ENCODE assay signal across 7 mouse cellular contexts in the genomic region with DNA sequence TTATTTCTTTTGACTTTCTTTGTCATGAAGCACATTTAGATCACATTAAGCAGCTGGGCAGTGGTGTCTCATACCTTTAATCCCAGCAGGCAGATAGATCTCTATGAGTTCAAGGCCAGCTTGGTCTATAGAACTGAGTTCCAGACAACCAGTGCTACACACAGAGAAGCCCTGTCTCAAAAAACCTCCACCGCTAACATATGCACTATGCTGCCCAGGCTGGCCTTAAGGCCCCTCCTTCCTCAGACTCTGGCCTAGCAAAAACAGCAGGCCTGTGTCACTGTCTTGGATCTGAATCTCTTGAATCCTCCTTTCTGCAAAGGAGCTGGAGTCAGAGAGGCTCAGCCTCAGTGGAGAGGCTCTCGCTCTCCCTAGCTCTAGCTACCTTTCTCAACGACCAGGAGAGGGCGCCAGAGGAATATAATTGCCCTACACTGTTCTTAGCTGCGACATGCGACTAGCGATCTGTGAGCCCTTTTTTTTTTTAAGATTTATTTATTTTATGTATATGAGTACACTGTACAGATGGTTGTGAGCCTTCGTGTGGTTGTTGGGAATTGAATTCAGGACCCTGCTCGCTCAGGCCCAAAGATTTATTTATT. TPM values are rescaled to one million over a fixed set of nuclear protein-coding genes. Genes with fewer than 3 reads are reported as not detected.
DNase-seq lines count a peak whose midpoint lies in the region; ATAC-seq and TF ChIP-seq lines count a peak whose summit lies in the region.

No protein-coding gene starts in this region.

- peak; percentile 85 for TF ChIP-seq CTCF in hindbrain, postnatal 0 days (IDR thresholded peaks at IDR 0.05; ENCODE audit: low read depth)

- H3K4me1 ChIP-seq in forebrain, embryonic 13.5 days = no peaks in the 10 kb centered on the region
- no peaks in the 10 kb centered on the region for H3K4me1 ChIP-seq in hindbrain, postnatal 0 days (ENCODE audit: insufficient read depth, low read length)

- WGBS in forebrain, embryonic 13.5 days = 8% methylated on average over 9 of the region's 9 CpGs
- 7% methylated on average over 9 of the region's 9 CpGs for WGBS in hindbrain, postnatal 0 days

- no peak overlapping the region for H3K9ac ChIP-seq in forebrain, embryonic 13.5 days
- H3K9ac ChIP-seq in hindbrain, postnatal 0 days (replicated peaks; ENCODE audit: low read length) = no peak overlapping the region

- no peak overlapping the region for H3K4me2 ChIP-seq in forebrain, embryonic 13.5 days
- H3K4me2 ChIP-seq in hindbrain, postnatal 0 days (ENCODE audit: low read depth, low read length) = no peak overlapping the region

- no peak overlapping the region for H3K4me3 ChIP-seq in forebrain, embryonic 13.5 days
- H3K4me3 ChIP-seq in hindbrain, postnatal 0 days (ENCODE audit: low read length) = no peak overlapping the region

- H3K9me3 ChIP-seq in forebrain, embryonic 13.5 days (replicated peaks) = no peaks in the 10 kb centered on the region
- H3K9me3 ChIP-seq in hindbrain, postnatal 0 days (ENCODE audit: low read length) = no peaks in the 10 kb centered on the region

- peak; percentile 76 for DNase-seq in R1 (ENCODE audit: low read depth, low spot score)
- DNase-seq in c-Kit-positive CD71-positive TER-119-positive erythroid progenitor cells, embryonic 14.5 days (ENCODE audit: low spot score) = peak; percentile 81
- peak; percentile 92 for DNase-seq in hindbrain, postnatal 0 days (ENCODE audit: low spot score)
- peak; percentile 90 to 93 for DNase-seq in left cerebral cortex, adult 18-20 months (ENCODE audit: low spot score in 2 of 2)
- DNase-seq in right cerebral cortex, postnatal 36 days (ENCODE audit: low spot score in 2 of 2) = peak; percentile 62 to 66

- ATAC-seq in forebrain, embryonic 13.5 days = peak; percentile 93
- ATAC-seq in hindbrain, postnatal 0 days = peak; percentile 86
- peak; percentile 76 for ATAC-seq in megakaryocyte-erythroid progenitor cell, adult 5-6 weeks (replicated peaks; ENCODE audit: low FRiP score, low TSS enrichment, poor library complexity, severe bottlenecking)

- no peaks in the 10 kb centered on the region for H3K36me3 ChIP-seq in forebrain, embryonic 13.5 days (ENCODE audit: poor library complexity, severe bottlenecking)
- H3K36me3 ChIP-seq in hindbrain, postnatal 0 days (ENCODE audit: insufficient read depth, low read length) = no peaks in the 10 kb centered on the region

- H3K27ac ChIP-seq in forebrain, embryonic 13.5 days = no peak overlapping the region
- no peak overlapping the region for H3K27ac ChIP-seq in hindbrain, postnatal 0 days

- H3K27me3 ChIP-seq in forebrain, embryonic 13.5 days = peaks cover 10% of the 10 kb centered on the region; the same call in 1 of the 2 replicates
- no peaks in the 10 kb centered on the region for H3K27me3 ChIP-seq in hindbrain, postnatal 0 days (ENCODE audit: insufficient read depth, low read length)

RNA-seq across cellular contexts. Expression of a gene that starts 13.7 kb away (rescaled TPM):
- not detected in 2 replicates for polyA plus RNA-seq in forebrain, embryonic 13.5 days (2015; fragmentation: Nextera tagmentation; extraction: Ambion mirVana)
- total RNA-seq in hindbrain, postnatal 0 days (2014; rRNA removed) = not detected in 2 replicates
- not detected in 2 replicates for polyA plus RNA-seq in hindbrain, postnatal 0 days (2015; fragmentation: Nextera tagmentation; extraction: Ambion mirVana)
- total RNA-seq in left cerebral cortex, adult 18-20 months (2021) = not detected
- not detected in 2 replicates for total RNA-seq in megakaryocyte-erythroid progenitor cell, adult 5-6 weeks (2014; fragmentation: Nextera tagmentation)
- not detected in 2 replicates for total RNA-seq in megakaryocyte-erythroid progenitor cell, adult 5-6 weeks (2017)

RNA-seq across cellular contexts. Expression of a gene that starts 18.3 kb away (rescaled TPM):
- 1.3 TPM in 2 replicates for polyA plus RNA-seq in forebrain, embryonic 13.5 days (2015; fragmentation: Nextera tagmentation; extraction: Ambion mirVana)
- 0.11 and 0.16 TPM in 2 replicates for total RNA-seq in hindbrain, postnatal 0 days (2014; rRNA removed)
- polyA plus RNA-seq in hindbrain, postnatal 0 days (2015; fragmentation: Nextera tagmentation; extraction: Ambion mirVana) = 0.09 and 0.25 TPM in 2 replicates
- total RNA-seq in left cerebral cortex, adult 18-20 months (2021) = under 1 TPM in 1 of 2 experiments, not detected in 1; 0.21 TPM
- total RNA-seq in megakaryocyte-erythroid progenitor cell, adult 5-6 weeks (2014; fragmentation: Nextera tagmentation) = 1.1 and 2.1 TPM in 2 replicates
- total RNA-seq in megakaryocyte-erythroid progenitor cell, adult 5-6 weeks (2017) = 0.61 and 2.9 TPM in 2 replicates

RNA-seq across cellular contexts. Expression of a gene that starts 21.5 kb away (rescaled TPM):
- 25.3 and 29.7 TPM in 2 replicates for polyA plus RNA-seq in forebrain, embryonic 13.5 days (2015; fragmentation: Nextera tagmentation; extraction: Ambion mirVana)
- total RNA-seq in hindbrain, postnatal 0 days (2014; rRNA removed) = 27.4 and 31.6 TPM in 2 replicates
- polyA plus RNA-seq in hindbrain, postnatal 0 days (2015; fragmentation: Nextera tagmentation; extraction: Ambion mirVana) = 17.8 and 18.5 TPM in 2 replicates
- 10 to 100 TPM; 32.3 to 33.0 TPM for total RNA-seq in left cerebral cortex, adult 18-20 months (2021)
- 16.3 and 19.8 TPM in 2 replicates for total RNA-seq in megakaryocyte-erythroid progenitor cell, adult 5-6 weeks (2014; fragmentation: Nextera tagmentation)
- 7.5 and 7.8 TPM in 2 replicates for total RNA-seq in megakaryocyte-erythroid progenitor cell, adult 5-6 weeks (2017)

RNA-seq across cellular contexts. Expression of a gene that starts 24.0 kb away (rescaled TPM):
- 808 and 823 TPM in 2 replicates for polyA plus RNA-seq in forebrain, embryonic 13.5 days (2015; fragmentation: Nextera tagmentation; extraction: Ambion mirVana)
- total RNA-seq in hindbrain, postnatal 0 days (2014; rRNA removed) = 999 and 1,175 TPM in 2 replicates
- 519 and 535 TPM in 2 replicates for polyA plus RNA-seq in hindbrain, postnatal 0 days (2015; fragmentation: Nextera tagmentation; extraction: Ambion mirVana)
- total RNA-seq in left cerebral cortex, adult 18-20 months (2021) = 100 to 1,000 TPM; 331 to 369 TPM
- 2,679 and 3,223 TPM in 2 replicates for total RNA-seq in megakaryocyte-erythroid progenitor cell, adult 5-6 weeks (2014; fragmentation: Nextera tagmentation)
- total RNA-seq in megakaryocyte-erythroid progenitor cell, adult 5-6 weeks (2017) = 1,594 and 2,062 TPM in 2 replicates

RNA-seq across cellular contexts. Expression of a gene that starts 34.4 kb away (rescaled TPM):
- polyA plus RNA-seq in forebrain, embryonic 13.5 days (2015; fragmentation: Nextera tagmentation; extraction: Ambion mirVana) = 2.5 and 3.0 TPM in 2 replicates
- total RNA-seq in hindbrain, postnatal 0 days (2014; rRNA removed) = 4.2 and 12.2 TPM in 2 replicates
- polyA plus RNA-seq in hindbrain, postnatal 0 days (2015; fragmentation: Nextera tagmentation; extraction: Ambion mirVana) = 4.6 and 5.3 TPM in 2 replicates
- 10 to 100 TPM; 63.1 to 84.6 TPM for total RNA-seq in left cerebral cortex, adult 18-20 months (2021)
- total RNA-seq in megakaryocyte-erythroid progenitor cell, adult 5-6 weeks (2014; fragmentation: Nextera tagmentation) = 7.1 and 9.1 TPM in 2 replicates
- total RNA-seq in megakaryocyte-erythroid progenitor cell, adult 5-6 weeks (2017) = 5.6 and 6.2 TPM in 2 replicates
